Mouse (Mus musculus): ENCODE data around the gene Cenpp. TPM values are rescaled to one million over a fixed set of nuclear protein-coding genes. Genes with fewer than 3 reads are reported as not detected.

Gene Cenpp
- polyA plus RNA-seq, 2 experiments = 9.9 to 33.0 TPM

GRCm38 (mm10) chr13:49544279-49544678 lies 108.3 kb downstream of the Cenpp start, which contains the start of gene Aspn:
Aspn (plus strand) TSS chr13:49544443.
- TF ChIP-seq EP300 (IDR thresholded peaks at IDR 0.05; ENCODE audit: low read depth) = no peak
- no peak for TF ChIP-seq CTCF (IDR thresholded peaks at IDR 0.05; ENCODE audit: low read depth)
- no peak within 1 kb of the TSS for H3K27ac ChIP-seq
- no peak within 1 kb of the TSS for H3K4me3 ChIP-seq (ENCODE audit: insufficient read depth in 1 of 2, low read depth in 2 of 2, low read length in 2 of 2)
- no peaks in the 10 kb centered on the region for H3K27me3 ChIP-seq (ENCODE audit: control insufficient read depth, insufficient read depth, low read length)
- H3K9ac ChIP-seq (replicated peaks) = no peak within 1 kb of the TSS
- no peaks in the 10 kb centered on the region for H3K9me3 ChIP-seq (ENCODE audit: control insufficient read depth, low read length)
- ATAC-seq (ENCODE audit: insufficient read depth) (no peak), DNase-seq (ENCODE audit: low read depth in 3 of 3, low spot score in 3 of 3) (no peak)
- H3K4me2 ChIP-seq (ENCODE audit: low read depth) = no peak within 1 kb of the TSS
- WGBS (ENCODE audit: insufficient replicate concordance) = 68% methylated on average over 3 of the region's 3 CpGs
- no peaks in the 10 kb centered on the region for H3K4me1 ChIP-seq (replicated peaks; ENCODE audit: control insufficient read depth in 2 of 2, insufficient read depth in 2 of 2, low read length in 1 of 2)
- no peaks in the 10 kb centered on the region for H3K36me3 ChIP-seq (replicated peaks; ENCODE audit: control insufficient read depth, insufficient read depth, low read depth)

GRCm38 (mm10) chr13:49538693-49539092 lies 113.9 kb downstream of the Cenpp start:
- Histone ChIP-seq H3K36me3 (replicated peaks; ENCODE audit: control insufficient read depth, insufficient read depth, low read depth) (no peaks in the 10 kb centered on the region), H3K4me3 (ENCODE audit: insufficient read depth in 1 of 2, low read depth in 2 of 2, low read length in 2 of 2) (no peak overlapping the region), H3K27ac (no peak overlapping the region), H3K27me3 (ENCODE audit: control insufficient read depth, insufficient read depth, low read length) (no peaks in the 10 kb centered on the region), H3K4me1 (replicated peaks; ENCODE audit: control insufficient read depth in 2 of 2, insufficient read depth in 2 of 2, low read length in 1 of 2) (peaks cover 0 to 3% of the 10 kb centered on the region in 2 experiments; a peak in 1 of 4 replicates), H3K9ac (replicated peaks) (no peak overlapping the region), H3K9me3 (ENCODE audit: control insufficient read depth, low read length) (no peaks in the 10 kb centered on the region), H3K4me2 (ENCODE audit: low read depth) (no peak overlapping the region)
- no peak for ATAC-seq (ENCODE audit: insufficient read depth)
- DNase-seq (ENCODE audit: low read depth in 3 of 3, low spot score in 3 of 3) = no peak
- TF ChIP-seq EP300 (IDR thresholded peaks at IDR 0.05; ENCODE audit: low read depth) = no peak
- TF ChIP-seq CTCF (IDR thresholded peaks at IDR 0.05; ENCODE audit: low read depth) = no peak
- 73% methylated on average over 1 of the region's 1 CpGs for WGBS (ENCODE audit: insufficient replicate concordance)

- ATAC-seq (ENCODE audit: insufficient read depth) (no peak), DNase-seq (ENCODE audit: low read depth in 3 of 3, low spot score in 3 of 3) (no peak)
- no peak overlapping the region for H3K4me2 ChIP-seq (ENCODE audit: low read depth)
- no peak overlapping the region for H3K4me3 ChIP-seq (ENCODE audit: insufficient read depth in 1 of 2, low read depth in 2 of 2, low read length in 2 of 2)
- TF ChIP-seq EP300 (IDR thresholded peaks at IDR 0.05; ENCODE audit: low read depth) (no peak), CTCF (IDR thresholded peaks at IDR 0.05; ENCODE audit: low read depth) (no peak)
- H3K27ac ChIP-seq = no peak overlapping the region
- no peaks in the 10 kb centered on the region for H3K36me3 ChIP-seq (replicated peaks; ENCODE audit: control insufficient read depth, insufficient read depth, low read depth)
- WGBS (ENCODE audit: insufficient replicate concordance) = 79% methylated on average over 1 of the region's 1 CpGs
- no peaks in the 10 kb centered on the region for H3K9me3 ChIP-seq (ENCODE audit: control insufficient read depth, low read length)
- H3K9ac ChIP-seq (replicated peaks) = no peak overlapping the region
- no peaks in the 10 kb centered on the region for H3K27me3 ChIP-seq (ENCODE audit: control insufficient read depth, insufficient read depth, low read length)
- peaks cover 0 to 3% of the 10 kb centered on the region in 2 experiments; a peak in 1 of 4 replicates for H3K4me1 ChIP-seq (replicated peaks; ENCODE audit: control insufficient read depth in 2 of 2, insufficient read depth in 2 of 2, low read length in 1 of 2)
These were observed 115.6 kb downstream of the Cenpp start for GRCm38 (mm10) chr13:49536946-49537345.

GRCm38 (mm10) chr13:49530636-49531035 lies 121.9 kb downstream of the Cenpp start:
- 90% methylated on average over 4 of the region's 4 CpGs for WGBS (ENCODE audit: insufficient replicate concordance)
- H3K9ac ChIP-seq (replicated peaks) = no peak overlapping the region
- DNase-seq (ENCODE audit: low read depth in 3 of 3, low spot score in 3 of 3) = no peak
- H3K4me2 ChIP-seq (ENCODE audit: low read depth) = no peak overlapping the region
- ATAC-seq (ENCODE audit: insufficient read depth) = no peak
- H3K4me3 ChIP-seq (ENCODE audit: insufficient read depth in 1 of 2, low read depth in 2 of 2, low read length in 2 of 2) = no peak overlapping the region
- H3K27ac ChIP-seq = no peak overlapping the region
- no peaks in the 10 kb centered on the region for H3K36me3 ChIP-seq (replicated peaks; ENCODE audit: control insufficient read depth, insufficient read depth, low read depth)
- no peak for TF ChIP-seq CTCF (IDR thresholded peaks at IDR 0.05; ENCODE audit: low read depth)
- no peak for TF ChIP-seq EP300 (IDR thresholded peaks at IDR 0.05; ENCODE audit: low read depth)
- H3K27me3 ChIP-seq (ENCODE audit: control insufficient read depth, insufficient read depth, low read length) = no peaks in the 10 kb centered on the region
- H3K4me1 ChIP-seq (replicated peaks; ENCODE audit: control insufficient read depth in 2 of 2, insufficient read depth in 2 of 2, low read length in 1 of 2) = peaks cover 0 to 3% of the 10 kb centered on the region in 2 experiments; a peak in 1 of 4 replicates
- H3K9me3 ChIP-seq (ENCODE audit: control insufficient read depth, low read length) = no peaks in the 10 kb centered on the region

- Histone ChIP-seq H3K4me2 (ENCODE audit: low read depth) (no peak overlapping the region), H3K4me3 (ENCODE audit: insufficient read depth in 1 of 2, low read depth in 2 of 2, low read length in 2 of 2) (no peak overlapping the region), H3K27ac (no peak overlapping the region), H3K27me3 (ENCODE audit: control insufficient read depth, insufficient read depth, low read length) (no peaks in the 10 kb centered on the region), H3K9me3 (ENCODE audit: control insufficient read depth, low read length) (no peaks in the 10 kb centered on the region), H3K36me3 (replicated peaks; ENCODE audit: control insufficient read depth, insufficient read depth, low read depth) (no peaks in the 10 kb centered on the region), H3K4me1 (replicated peaks; ENCODE audit: control insufficient read depth in 2 of 2, insufficient read depth in 2 of 2, low read length in 1 of 2) (no peaks in the 10 kb centered on the region), H3K9ac (replicated peaks) (no peak overlapping the region)
- TF ChIP-seq CTCF (IDR thresholded peaks at IDR 0.05; ENCODE audit: low read depth) = no peak
- TF ChIP-seq EP300 (IDR thresholded peaks at IDR 0.05; ENCODE audit: low read depth) = no peak
- 71% methylated on average over 2 of the region's 2 CpGs for WGBS (ENCODE audit: insufficient replicate concordance)
- ATAC-seq (ENCODE audit: insufficient read depth) (no peak), DNase-seq (ENCODE audit: low read depth in 3 of 3, low spot score in 3 of 3) (no peak)
These were observed 126.3 kb downstream of the Cenpp start for GRCm38 (mm10) chr13:49526235-49526634.
